Mouse (Mus musculus) midbrain, embryonic 16.5 days (tissue): ENCODE results near the gene Cct8. TPM values are rescaled to one million over a fixed set of nuclear protein-coding genes. Genes with fewer than 3 reads are reported as not detected.
"Not testable (repeated sequence)": the region's sequence is repeated elsewhere in the genome, so short reads cannot be mapped to it uniquely, and the experiment has no call there.

Source experiments
- ATAC-seq: fragments of 200-750 bp; cut with Nextera tagmentation; 2 replicates; pipeline ENCODE4 v1.8.0; 2017; ENCODE audit warnings: moderate TSS enrichment
- H3K27ac ChIP-seq: fragments of 300-500 bp; sonication (generic); 2 replicates; pipeline ENCODE4 v1.5.1; 2014; ENCODE audit warnings: mild to moderate bottlenecking, low read length, mixed read lengths
- H3K27me3 ChIP-seq: fragments of 300-500 bp; sonication (generic); 2 replicates; pipeline ENCODE4 v1.6.1; 2014; ENCODE audit warnings: low read depth, low read length, mixed read lengths; ENCODE audit not compliant: control insufficient read depth, insufficient read depth
- H3K36me3 ChIP-seq: fragments of 300-500 bp; sonication (generic); 2 replicates; pipeline ENCODE4 v1.6.1; 2014; ENCODE audit warnings: mild to moderate bottlenecking, low read length, moderate library complexity, mixed read lengths; ENCODE audit not compliant: control insufficient read depth, insufficient read depth
- H3K4me1 ChIP-seq: fragments of 300-500 bp; sonication (generic); 2 replicates; pipeline ENCODE4 v1.6.1; 2014; ENCODE audit warnings: mild to moderate bottlenecking, low read length, mixed read lengths; ENCODE audit not compliant: control insufficient read depth, insufficient read depth
- H3K4me2 ChIP-seq: fragments of 300-500 bp; sonication (generic); 2 replicates; pipeline ENCODE4 v1.6.1; 2014; ENCODE audit warnings: mild to moderate bottlenecking, low read length, mixed read lengths
- H3K4me3 ChIP-seq: fragments of 300-500 bp; sonication (generic); 2 replicates; pipeline ENCODE4 v1.5.1; 2014; ENCODE audit warnings: low read depth, mild to moderate bottlenecking, low read length, moderate library complexity, mixed read lengths
- H3K9ac ChIP-seq: fragments of 300-500 bp; sonication (generic); 2 replicates; pipeline ENCODE4 v1.6.1; 2014; ENCODE audit warnings: low read depth, low read length, mixed read lengths
- H3K9me3 ChIP-seq: fragments of 300-500 bp; sonication (generic); replicated peaks from 2 replicates; pipeline ENCODE4 v1.6.1; 2014; ENCODE audit warnings: mild to moderate bottlenecking, low read length, mixed read lengths; ENCODE audit not compliant: control insufficient read depth, poor library complexity, severe bottlenecking
- WGBS: fragments of 180-500 bp; shearing (Covaris S2); extraction: QIAGEN DNeasy Blood & Tissue Kit; methylation state at CpG from one replicate; pipeline ENCODE4 v1.1.7; 2014; 5-methylcytosine and 5-hydroxymethylcytosine counted together
- polyA plus RNA-seq: library from polyadenylated mRNA; unstranded; fragments of >200 nt; fragmentation: Nextera tagmentation; extraction: Ambion mirVana; gene quantifications from 2 replicates; pipeline ENCODE4 v1.2.1, GENCODE M21; 2015

Cct8 gene
- polyA plus RNA-seq, 1 experiment from 2014 or later: 401 TPM

DNA sequence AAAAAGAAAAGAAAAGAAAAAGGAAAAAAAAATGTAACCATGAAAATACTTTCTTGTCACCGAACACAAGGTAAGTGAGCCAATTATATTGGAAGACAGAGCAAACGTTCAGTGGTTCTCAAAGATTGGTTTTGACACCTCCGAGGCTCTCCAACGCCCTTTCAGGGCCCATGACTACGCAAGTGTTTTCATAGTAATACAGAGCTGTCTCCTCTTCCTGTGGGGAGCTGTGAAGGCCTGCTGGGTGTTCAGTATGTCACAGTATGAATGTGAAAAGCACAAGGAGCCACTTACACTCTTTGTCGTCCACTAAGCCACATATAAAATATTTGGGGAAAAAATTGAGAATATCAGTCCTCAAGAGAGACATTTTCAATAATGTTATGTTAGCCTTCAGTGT lies 1.5 kb upstream of the Cct8 start:
- Histone ChIP-seq H3K4me2 (no peak overlapping the region), H3K9ac (no peak overlapping the region), H3K27me3 (no peaks in the 10 kb centered on the region), H3K4me1 (peaks cover 15% of the 10 kb centered on the region), H3K4me3 (no peak overlapping the region), H3K36me3 (0 out of 2 replicates have a peak, but pooled peaks cover 4% of the 10 kb centered on the region), H3K27ac (no peak overlapping the region), H3K9me3 (no peaks in the 10 kb centered on the region)
- 89% methylated on average over 6 of the region's 6 CpGs for WGBS
- no peak for ATAC-seq

DNA sequence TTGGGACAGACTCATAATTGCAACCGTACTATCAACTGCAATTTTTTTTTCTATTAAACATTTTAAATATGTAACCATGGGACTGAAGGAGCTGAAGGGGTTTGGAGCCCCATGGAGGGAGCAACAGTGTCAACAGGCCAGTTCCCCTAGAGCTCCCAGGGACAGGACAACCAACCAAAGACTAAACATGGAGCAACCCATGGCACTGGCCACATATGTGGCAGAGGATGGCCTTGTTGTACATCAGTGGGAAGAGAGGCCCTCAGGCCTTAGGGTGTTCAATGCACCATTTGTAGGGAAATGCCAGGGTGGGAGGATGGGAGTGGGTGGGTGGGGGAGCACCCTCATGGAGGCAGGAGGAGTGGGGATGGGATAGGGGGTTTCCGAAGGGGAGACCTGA lies 1.1 kb upstream of the Cct8 start:
- no peak overlapping the region for H3K27ac ChIP-seq
- peak overlapping the region; percentile 67 for H3K4me2 ChIP-seq
- 0 out of 2 replicates have a peak, but pooled peaks cover 7% of the 10 kb centered on the region for H3K36me3 ChIP-seq
- H3K9me3 ChIP-seq: no peaks in the 10 kb centered on the region
- peaks cover 15% of the 10 kb centered on the region for H3K4me1 ChIP-seq
- ATAC-seq: no peak
- no peak overlapping the region; the same call in 1 of the 2 replicates for H3K4me3 ChIP-seq
- no peak overlapping the region for H3K9ac ChIP-seq
- WGBS: 91% methylated on average over 2 of the region's 2 CpGs
- H3K27me3 ChIP-seq: no peaks in the 10 kb centered on the region

- H3K27me3 ChIP-seq: no peaks in the 10 kb centered on the region
- peak; percentile 57 for ATAC-seq
- H3K9me3 ChIP-seq: no peaks in the 10 kb centered on the region
- WGBS: under 1% methylated on average over 39 of the region's 39 CpGs
- peak overlapping the region; percentile 98 for H3K4me3 ChIP-seq
- peak overlapping the region; percentile 89 for H3K4me2 ChIP-seq
- peaks cover 18% of the 10 kb centered on the region for H3K36me3 ChIP-seq
- peak overlapping the region; percentile 90 for H3K27ac ChIP-seq
- peak overlapping the region; percentile 98 for H3K9ac ChIP-seq
- peaks cover 15% of the 10 kb centered on the region for H3K4me1 ChIP-seq
Measured at GRCm38 (mm10) chr16:87494955-87495655, 568 bp downstream of the Cct8 start.

DNA sequence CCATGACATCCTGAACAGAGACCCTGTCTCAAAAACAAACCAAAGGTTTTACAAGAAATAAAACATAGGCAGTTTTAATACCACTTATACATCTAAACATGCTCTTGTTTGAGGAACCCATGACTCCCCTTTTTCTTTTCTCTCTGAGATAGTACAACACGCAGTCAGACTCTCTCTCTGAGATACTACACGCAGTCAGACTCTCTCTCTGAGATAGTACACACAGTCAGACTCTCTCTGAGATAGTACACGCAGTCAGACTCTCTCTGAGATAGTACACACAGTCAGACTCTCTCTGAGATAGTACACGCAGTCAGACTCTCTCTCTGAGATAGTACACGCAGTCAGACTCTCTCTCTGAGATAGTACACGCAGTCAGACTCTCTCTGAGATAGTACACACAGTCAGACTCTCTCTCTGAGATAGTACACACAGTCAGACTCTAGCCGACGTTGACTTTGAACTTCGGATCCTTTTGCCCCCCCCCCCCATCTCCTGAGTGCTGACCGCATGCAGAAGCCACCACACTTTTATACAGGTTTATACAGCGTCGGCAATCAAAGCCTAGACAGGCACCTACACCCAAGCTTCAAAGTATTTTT lies 3.4 kb downstream of the Cct8 start:
- peaks cover 15% of the 10 kb centered on the region for H3K4me1 ChIP-seq
- not testable (repeated sequence) for H3K27ac ChIP-seq, H3K4me3 ChIP-seq, ATAC-seq, H3K27me3 ChIP-seq, H3K4me2 ChIP-seq, H3K9ac ChIP-seq, H3K9me3 ChIP-seq
- WGBS: 95% methylated on average over 12 of the region's 12 CpGs
- H3K36me3 ChIP-seq: peaks cover 32% of the 10 kb centered on the region

DNA sequence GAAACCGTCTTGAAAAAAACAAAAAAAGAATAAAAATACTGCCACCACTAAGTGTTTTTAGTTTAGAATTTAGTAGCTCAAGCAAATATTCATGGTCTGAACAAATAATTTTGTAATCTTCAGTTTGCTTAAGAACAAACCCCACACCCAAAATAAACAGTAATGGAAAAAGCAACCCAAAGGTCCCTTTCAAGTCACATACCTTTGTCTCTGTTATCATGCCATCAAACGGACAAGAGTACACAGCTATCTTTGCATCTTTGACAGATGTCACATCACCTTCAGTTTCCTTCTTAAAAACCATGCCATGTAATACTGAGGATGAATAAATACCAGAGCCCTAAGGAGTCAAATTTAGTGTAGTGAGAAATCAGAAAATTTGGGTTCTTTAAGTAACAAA lies 7.1 kb downstream of the Cct8 start:
- no peak overlapping the region for H3K27ac ChIP-seq
- 88% methylated on average over 2 of the region's 2 CpGs for WGBS
- H3K9ac ChIP-seq: no peak overlapping the region

DNA sequence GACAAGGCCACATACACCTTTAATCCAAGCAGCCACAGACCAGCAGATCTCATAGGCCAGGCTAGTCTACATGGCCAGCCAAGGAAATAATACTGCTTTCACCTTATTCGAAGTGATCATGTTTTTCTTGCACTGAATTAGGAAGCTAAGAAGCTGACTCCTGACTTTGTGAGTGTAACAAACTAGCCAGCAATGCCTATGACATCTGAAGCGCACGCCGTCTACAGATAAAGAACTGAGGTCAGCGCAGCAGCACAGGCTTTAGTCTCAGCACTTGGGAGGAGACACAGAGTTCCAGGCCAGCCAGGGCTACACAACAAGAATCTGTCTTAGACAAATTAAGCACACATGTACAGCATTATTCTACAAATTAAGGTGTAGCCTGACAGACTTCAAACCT lies 8.9 kb downstream of the Cct8 start:
- Histone ChIP-seq H3K27ac (no peak overlapping the region), H3K27me3 (no peaks in the 10 kb centered on the region), H3K9ac (no peak overlapping the region), H3K4me1 (no peaks in the 10 kb centered on the region), H3K9me3 (no peaks in the 10 kb centered on the region), H3K4me2 (no peak overlapping the region), H3K36me3 (peaks cover 64% of the 10 kb centered on the region), H3K4me3 (no peak overlapping the region)
- WGBS: 97% methylated on average over 5 of the region's 5 CpGs
- ATAC-seq: no peak

More for the DNA sequence above, 7.1 kb downstream of the Cct8 start:
- no peak for ATAC-seq
- Histone ChIP-seq H3K36me3 (peaks cover 59% of the 10 kb centered on the region), H3K27me3 (no peaks in the 10 kb centered on the region), H3K9me3 (no peaks in the 10 kb centered on the region), H3K4me2 (no peak overlapping the region), H3K4me3 (no peak overlapping the region), H3K4me1 (no peaks in the 10 kb centered on the region)

GRCm38 (mm10) chr16:87484367-87484766 lies 11.3 kb downstream of the Cct8 start:
- ATAC-seq: no peak
- Histone ChIP-seq H3K9me3 (no peaks in the 10 kb centered on the region), H3K4me3 (no peak overlapping the region), H3K27me3 (no peaks in the 10 kb centered on the region), H3K9ac (no peak overlapping the region), H3K36me3 (peaks cover 55% of the 10 kb centered on the region), H3K4me2 (no peak overlapping the region), H3K27ac (no peak overlapping the region), H3K4me1 (no peaks in the 10 kb centered on the region)
- WGBS: 93% methylated on average over 5 of the region's 5 CpGs

- H3K9ac ChIP-seq: no peak overlapping the region
- H3K4me3 ChIP-seq: no peak overlapping the region
- no peaks in the 10 kb centered on the region for H3K9me3 ChIP-seq
- no peaks in the 10 kb centered on the region for H3K4me1 ChIP-seq
- H3K27me3 ChIP-seq: no peaks in the 10 kb centered on the region
- peaks cover 30% of the 10 kb centered on the region for H3K36me3 ChIP-seq
- WGBS: 90% methylated on average over 4 of the region's 4 CpGs
- H3K27ac ChIP-seq: no peak overlapping the region
- no peak for ATAC-seq
- no peak overlapping the region for H3K4me2 ChIP-seq
Measured at GRCm38 (mm10) chr16:87470579-87470978, 25.1 kb downstream of the Cct8 start.

GRCm38 (mm10) chr16:87458752-87459151 lies 36.9 kb downstream of the Cct8 start:
- 95% methylated on average over 3 of the region's 3 CpGs for WGBS
- H3K4me2 ChIP-seq: no peak overlapping the region
- H3K4me1 ChIP-seq: peaks cover 18% of the 10 kb centered on the region
- no peak overlapping the region for H3K4me3 ChIP-seq
- ATAC-seq: no peak
- no peaks in the 10 kb centered on the region for H3K27me3 ChIP-seq
- peaks cover 10% of the 10 kb centered on the region; the same call in 1 of the 2 replicates for H3K36me3 ChIP-seq
- H3K9ac ChIP-seq: no peak overlapping the region
- H3K9me3 ChIP-seq: no peaks in the 10 kb centered on the region
- H3K27ac ChIP-seq: no peak overlapping the region
